Mouse (Mus musculus) limb, embryonic 15.5 days (tissue): ENCODE measurements around the gene Lats2. TPM values are rescaled to one million over a fixed set of nuclear protein-coding genes. Genes with fewer than 3 reads are reported as not detected.

Source experiments
- ATAC-seq: fragments of 200-750 bp; cut with Nextera tagmentation; 2 replicates; pipeline ENCODE4 v1.8.0; 2017; ENCODE audit warnings: low read depth, moderate TSS enrichment; ENCODE audit not compliant: insufficient number of reproducible peaks, low FRiP score, low TSS enrichment
- H3K27ac ChIP-seq: fragments of 300-500 bp; sonication (generic); 2 replicates; pipeline ENCODE4 v1.5.1; 2015; ENCODE audit warnings: moderate library complexity, mild to moderate bottlenecking, inconsistent platforms
- H3K27me3 ChIP-seq: fragments of 300-500 bp; sonication (generic); 2 replicates; pipeline ENCODE4 v1.6.1; 2015; ENCODE audit warnings: inconsistent platforms
- H3K36me3 ChIP-seq: fragments of 300-500 bp; sonication (generic); 2 replicates; pipeline ENCODE4 v1.6.1; 2015; ENCODE audit warnings: inconsistent platforms
- H3K4me1 ChIP-seq: fragments of 300-500 bp; sonication (generic); 2 replicates; pipeline ENCODE4 v1.6.1; 2015; ENCODE audit warnings: inconsistent platforms
- H3K4me2 ChIP-seq: fragments of 300-500 bp; sonication (generic); 2 replicates; pipeline ENCODE4 v1.6.1; 2015; ENCODE audit warnings: mild to moderate bottlenecking, inconsistent platforms
- H3K4me3 ChIP-seq: fragments of 300-500 bp; sonication (generic); 2 replicates; pipeline ENCODE4 v1.5.1; 2015; ENCODE audit warnings: mild to moderate bottlenecking, inconsistent platforms
- H3K9ac ChIP-seq: fragments of 300-500 bp; sonication (generic); 2 replicates; pipeline ENCODE4 v1.6.1; 2015; ENCODE audit warnings: inconsistent platforms
- H3K9me3 ChIP-seq: fragments of 300-500 bp; sonication (generic); 2 replicates; pipeline ENCODE4 v1.6.1; 2016; ENCODE audit warnings: inconsistent platforms
- WGBS: fragments of 180-500 bp; shearing (Covaris S2); methylation state at CpG from one replicate; pipeline ENCODE4 v1.1.7; 2015; 5-methylcytosine and 5-hydroxymethylcytosine counted together
- polyA plus RNA-seq: library from polyadenylated mRNA; unstranded; fragments of >200 nt; fragmentation: Nextera tagmentation; extraction: Ambion mirVana; gene quantifications from 2 replicates; pipeline ENCODE4 v1.2.1, GENCODE M21; 2015

Gene Lats2
- polyA plus RNA-seq, result 25.0 and 28.0 TPM in 2 replicates

- no peak for ATAC-seq
- WGBS, result 78% methylated on average over 4 of the region's 4 CpGs
- no peak within 1 kb of the TSS for H3K4me3 ChIP-seq
- no peaks in the 10 kb centered on the region for H3K36me3 ChIP-seq
- peaks cover 13% of the 10 kb centered on the region for H3K4me1 ChIP-seq
- peak within 1 kb of the TSS; percentile 35; the same call in 1 of the 2 replicates for H3K27ac ChIP-seq
- no peak within 1 kb of the TSS for H3K4me2 ChIP-seq
- no peaks in the 10 kb centered on the region for H3K9me3 ChIP-seq
- H3K9ac ChIP-seq, result no peak within 1 kb of the TSS
- H3K27me3 ChIP-seq, result no peaks in the 10 kb centered on the region
These were observed at the start of gene Lats2 for GRCm38 (mm10) chr14:57758237-57758636. Gene Lats2 (minus strand): TSS chr14:57758388.

GRCm38 (mm10) chr14:57803731-57804130 is 45.5 kb upstream of the Lats2 start:
- no peak overlapping the region for H3K4me3 ChIP-seq
- H3K4me1 ChIP-seq, result peaks cover 12% of the 10 kb centered on the region; the same call in 1 of the 2 replicates
- ATAC-seq, result no peak
- H3K9ac ChIP-seq, result no peak overlapping the region
- 87% methylated on average over 4 of the region's 4 CpGs for WGBS
- no peaks in the 10 kb centered on the region for H3K9me3 ChIP-seq
- H3K27me3 ChIP-seq, result no peaks in the 10 kb centered on the region
- no peak overlapping the region for H3K27ac ChIP-seq
- peaks cover 62% of the 10 kb centered on the region for H3K36me3 ChIP-seq
- H3K4me2 ChIP-seq, result no peak overlapping the region

- peak; percentile 94 for ATAC-seq
- Histone ChIP-seq H3K4me1 (peaks cover 12% of the 10 kb centered on the region; the same call in 1 of the 2 replicates), H3K27me3 (no peaks in the 10 kb centered on the region), H3K27ac (peak within 1 kb of the TSS; percentile 80), H3K36me3 (peaks cover 17% of the 10 kb centered on the region), H3K4me2 (peak within 1 kb of the TSS; percentile 71), H3K9ac (peak within 1 kb of the TSS; percentile 64), H3K9me3 (no peaks in the 10 kb centered on the region), H3K4me3 (peak within 1 kb of the TSS; percentile 69)
- WGBS, result under 1% methylated on average over 99 of the region's 99 CpGs
These were observed 40.1 kb upstream of the Lats2 start, which contains the start of gene Sap18 for GRCm38 (mm10) chr14:57797991-57798931. Gene Sap18 (plus strand): TSS chr14:57798180.

- H3K4me3 ChIP-seq, result peak overlapping the region; percentile 69
- ATAC-seq, result peak; percentile 35; the same call in 1 of the 2 replicates
- peak overlapping the region; percentile 80 for H3K27ac ChIP-seq
- H3K4me1 ChIP-seq, result peaks cover 12% of the 10 kb centered on the region; the same call in 1 of the 2 replicates
- peak overlapping the region; percentile 35; the same call in 1 of the 2 replicates for H3K9ac ChIP-seq
- peak overlapping the region; percentile 54 for H3K4me2 ChIP-seq
- H3K27me3 ChIP-seq, result no peaks in the 10 kb centered on the region
- 13% methylated on average over 7 of the region's 7 CpGs for WGBS
- H3K9me3 ChIP-seq, result no peaks in the 10 kb centered on the region
- H3K36me3 ChIP-seq, result peaks cover 10% of the 10 kb centered on the region
These were observed 39.4 kb upstream of the Lats2 start for GRCm38 (mm10) chr14:57797551-57797950.

- H3K4me3 ChIP-seq, result no peak overlapping the region
- no peaks in the 10 kb centered on the region for H3K27me3 ChIP-seq
- no peak overlapping the region for H3K9ac ChIP-seq
- H3K4me1 ChIP-seq, result no peaks in the 10 kb centered on the region
- no peaks in the 10 kb centered on the region for H3K36me3 ChIP-seq
- H3K4me2 ChIP-seq, result no peak overlapping the region
- no peak overlapping the region for H3K27ac ChIP-seq
- no peak for ATAC-seq
- no peaks in the 10 kb centered on the region for H3K9me3 ChIP-seq
- 77% methylated on average over 4 of the region's 4 CpGs for WGBS
These were observed 33.0 kb upstream of the Lats2 start for GRCm38 (mm10) chr14:57791171-57791570.

- Histone ChIP-seq H3K36me3 (no peaks in the 10 kb centered on the region), H3K9ac (no peak overlapping the region), H3K4me2 (no peak overlapping the region), H3K4me3 (no peak overlapping the region), H3K27me3 (no peaks in the 10 kb centered on the region), H3K9me3 (no peaks in the 10 kb centered on the region), H3K27ac (no peak overlapping the region), H3K4me1 (no peaks in the 10 kb centered on the region)
- WGBS, result 83% methylated on average over 9 of the region's 9 CpGs
- no peak for ATAC-seq
These were observed 31.6 kb upstream of the Lats2 start for GRCm38 (mm10) chr14:57789759-57790158.

- Histone ChIP-seq H3K9ac (no peak overlapping the region), H3K4me3 (no peak overlapping the region), H3K27me3 (no peaks in the 10 kb centered on the region), H3K36me3 (no peaks in the 10 kb centered on the region), H3K9me3 (no peaks in the 10 kb centered on the region), H3K4me2 (no peak overlapping the region), H3K27ac (no peak overlapping the region), H3K4me1 (no peaks in the 10 kb centered on the region)
- ATAC-seq, result no peak
- WGBS, result 54% methylated on average over 2 of the region's 2 CpGs
These were observed 31.1 kb upstream of the Lats2 start for GRCm38 (mm10) chr14:57789311-57789710.

- Histone ChIP-seq H3K9ac (no peak overlapping the region), H3K27ac (no peak overlapping the region), H3K9me3 (no peaks in the 10 kb centered on the region), H3K36me3 (no peaks in the 10 kb centered on the region), H3K4me2 (no peak overlapping the region), H3K4me1 (no peaks in the 10 kb centered on the region), H3K4me3 (no peak overlapping the region), H3K27me3 (no peaks in the 10 kb centered on the region)
- no peak for ATAC-seq
- 61% methylated on average over 4 of the region's 4 CpGs for WGBS
These were observed 29.2 kb upstream of the Lats2 start for GRCm38 (mm10) chr14:57787406-57787805.

- no peak overlapping the region for H3K4me3 ChIP-seq
- H3K27ac ChIP-seq, result no peak overlapping the region
- no peaks in the 10 kb centered on the region for H3K9me3 ChIP-seq
- H3K4me2 ChIP-seq, result no peak overlapping the region
- 84% methylated on average over 6 of the region's 6 CpGs for WGBS
- H3K36me3 ChIP-seq, result no peaks in the 10 kb centered on the region
- H3K27me3 ChIP-seq, result no peaks in the 10 kb centered on the region
- H3K9ac ChIP-seq, result no peak overlapping the region
- ATAC-seq, result no peak
- no peaks in the 10 kb centered on the region for H3K4me1 ChIP-seq
These were observed 14.1 kb upstream of the Lats2 start for GRCm38 (mm10) chr14:57772157-57772815.

GRCm38 (mm10) chr14:57769102-57769501 is 10.9 kb upstream of the Lats2 start:
- Histone ChIP-seq H3K4me3 (no peak overlapping the region), H3K27me3 (no peaks in the 10 kb centered on the region), H3K4me2 (no peak overlapping the region), H3K36me3 (no peaks in the 10 kb centered on the region), H3K9ac (no peak overlapping the region), H3K27ac (no peak overlapping the region), H3K9me3 (no peaks in the 10 kb centered on the region), H3K4me1 (no peaks in the 10 kb centered on the region)
- no peak for ATAC-seq
- WGBS, result 92% methylated on average over 5 of the region's 5 CpGs

- no peaks in the 10 kb centered on the region for H3K9me3 ChIP-seq
- H3K27ac ChIP-seq, result peak overlapping the region; percentile 33
- no peaks in the 10 kb centered on the region for H3K36me3 ChIP-seq
- H3K9ac ChIP-seq, result no peak overlapping the region
- H3K4me1 ChIP-seq, result peaks cover 13% of the 10 kb centered on the region
- no peak overlapping the region for H3K4me3 ChIP-seq
- H3K4me2 ChIP-seq, result no peak overlapping the region
- 56% methylated on average over 10 of the region's 10 CpGs for WGBS
- no peak for ATAC-seq
- H3K27me3 ChIP-seq, result no peaks in the 10 kb centered on the region
These were observed 2.5 kb upstream of the Lats2 start for GRCm38 (mm10) chr14:57760447-57761412.
